In genomic region chr2:167265021-167265420, GRCm38 (mm10) we compare ENCODE assay signal across 11 mouse cellular contexts. TPM values are rescaled to one million over a fixed set of nuclear protein-coding genes. Genes with fewer than 3 reads are reported as not detected.
DNase-seq lines count a peak whose midpoint lies in the region; ATAC-seq lines count a peak whose summit lies in the region.
"Had no signal": no experiment of that assay in that cellular context is flagged by ENCODE, and none has a peak within 500 bp of the region (broad histone marks: within the 10 kb centered on the region; RNA-seq: fewer than 3 reads in every experiment).

No protein-coding gene starts in this region.

- ATAC-seq in monocyte, adult 5-6 weeks (replicated peaks; ENCODE audit: insufficient number of reproducible peaks, low FRiP score, low TSS enrichment, poor library complexity, severe bottlenecking): no peak
- ATAC-seq: forebrain, embryonic 13.5 days; inflammation-experienced regulatory T-cells, adult 6 months had no signal

- peak; percentile 4 to 13 for DNase-seq in gastrocnemius, postnatal 4 days (ENCODE audit: low spot score in 2 of 2)
- no peak for DNase-seq in gastrocnemius, adult 18-20 months (ENCODE audit: low spot score)
- DNase-seq in kidney, postnatal 25 days: peak; percentile 0 to 25
- no peak for DNase-seq in kidney, postnatal 14 days
- peak; percentile 1 for DNase-seq in urinary bladder, postnatal 25 days (ENCODE audit: low spot score)
- DNase-seq in urinary bladder, adult 18-20 months (ENCODE audit: low spot score in 2 of 2): no peak
- DNase-seq: cerebellum, adult 9-11 months; left cerebral cortex, postnatal 4 days had no signal

RNA-seq across cellular contexts. Expression of gene Ptgis, which starts 24.6 kb away (rescaled TPM):
- 10 to 100 TPM; 26.8 to 27.1 TPM for total RNA-seq in gastrocnemius, postnatal 4 days (2021)
- total RNA-seq in gastrocnemius, adult 18-20 months (2021): 1 to 10 TPM; 1.3 to 1.8 TPM
- total RNA-seq in monocyte, adult 5-6 weeks (2017): not detected in 3 replicates

Comparison
In these comparisons a context has a peak if more than half of its experiments do, and no peak if none do; other contexts are left out.
1. DNase-seq: peak in gastrocnemius, postnatal 4 days (2 of 2), kidney, postnatal 25 days (2 of 2) and urinary bladder, postnatal 25 days (single experiment); none in gastrocnemius, adult 18-20 months (single experiment), kidney, postnatal 14 days (single experiment) and urinary bladder, adult 18-20 months (0 of 2).
2. RNA of gene Ptgis, which starts 24.6 kb away (total RNA-seq): 26.8 to 27.1 TPM in gastrocnemius, postnatal 4 days; 1.3 to 1.8 TPM in gastrocnemius, adult 18-20 months and not detected in monocyte, adult 5-6 weeks; every median in the first group is over 10 times any median in the second.